Mouse (Mus musculus) cerebellum, adult 11-12 months (tissue): ENCODE data around the gene Cxxc4.
"Not testable (repeated sequence)": the region's sequence is repeated elsewhere in the genome, so short reads cannot be mapped to it uniquely, and the experiment has no call there.

Experiments used
- DNase-seq: peaks from one replicate; pipeline ENCODE4 v3.0.0; 2022

The Cxxc4 gene

GRCm38 (mm10) chr3:134236414-134237112, at the start of gene Cxxc4:
Gene Cxxc4 (plus strand): TSS chr3:134236484.
- peak; percentile 9 for DNase-seq

- no peak for DNase-seq
Measured at GRCm38 (mm10) chr3:134188979-134189946, 47.0 kb upstream of the Cxxc4 start.

GRCm38 (mm10) chr3:134190046-134190445, 46.2 kb upstream of the Cxxc4 start:
- no peak for DNase-seq

- no peak for DNase-seq
Measured at GRCm38 (mm10) chr3:134199892-134200291, 36.4 kb upstream of the Cxxc4 start.

- no peak for DNase-seq
Measured at GRCm38 (mm10) chr3:134206624-134207023, 29.7 kb upstream of the Cxxc4 start.

- no peak for DNase-seq
Measured at GRCm38 (mm10) chr3:134210950-134211349, 25.3 kb upstream of the Cxxc4 start.

GRCm38 (mm10) chr3:134219881-134220280, 16.4 kb upstream of the Cxxc4 start:
- DNase-seq, result not testable (repeated sequence)

- DNase-seq, result no peak
Measured at GRCm38 (mm10) chr3:134221002-134221401, 15.3 kb upstream of the Cxxc4 start.

- DNase-seq, result no peak
Measured at GRCm38 (mm10) chr3:134222593-134222992, 13.7 kb upstream of the Cxxc4 start.

- no peak for DNase-seq
Measured at GRCm38 (mm10) chr3:134223956-134224355, 12.3 kb upstream of the Cxxc4 start.

GRCm38 (mm10) chr3:134225928-134226327, 10.4 kb upstream of the Cxxc4 start:
- no peak for DNase-seq

GRCm38 (mm10) chr3:134232753-134233152, 3.5 kb upstream of the Cxxc4 start:
- no peak for DNase-seq

GRCm38 (mm10) chr3:134235491-134236413, 532 bp upstream of the Cxxc4 start:
- DNase-seq, result peak; percentile 88

GRCm38 (mm10) chr3:134237113-134237805, 975 bp downstream of the Cxxc4 start:
- peak; percentile 17 for DNase-seq

- peak; percentile 53 for DNase-seq
Measured at GRCm38 (mm10) chr3:134238621-134239310, 2.5 kb downstream of the Cxxc4 start.

- peak; percentile 83 for DNase-seq
Measured at GRCm38 (mm10) chr3:134239321-134239970, 3.2 kb downstream of the Cxxc4 start.

- DNase-seq, result peak; percentile 88
Measured at GRCm38 (mm10) chr3:134239971-134240717, 3.9 kb downstream of the Cxxc4 start.

- no peak for DNase-seq
Measured at GRCm38 (mm10) chr3:134240718-134241025, 4.4 kb downstream of the Cxxc4 start.

GRCm38 (mm10) chr3:134243168-134243849, 7.0 kb downstream of the Cxxc4 start:
- no peak for DNase-seq

GRCm38 (mm10) chr3:134243850-134244247, 7.6 kb downstream of the Cxxc4 start:
- DNase-seq, result no peak
